Mouse (Mus musculus): Measurements from ENCODE around the gene Fbxo6.

DNA sequence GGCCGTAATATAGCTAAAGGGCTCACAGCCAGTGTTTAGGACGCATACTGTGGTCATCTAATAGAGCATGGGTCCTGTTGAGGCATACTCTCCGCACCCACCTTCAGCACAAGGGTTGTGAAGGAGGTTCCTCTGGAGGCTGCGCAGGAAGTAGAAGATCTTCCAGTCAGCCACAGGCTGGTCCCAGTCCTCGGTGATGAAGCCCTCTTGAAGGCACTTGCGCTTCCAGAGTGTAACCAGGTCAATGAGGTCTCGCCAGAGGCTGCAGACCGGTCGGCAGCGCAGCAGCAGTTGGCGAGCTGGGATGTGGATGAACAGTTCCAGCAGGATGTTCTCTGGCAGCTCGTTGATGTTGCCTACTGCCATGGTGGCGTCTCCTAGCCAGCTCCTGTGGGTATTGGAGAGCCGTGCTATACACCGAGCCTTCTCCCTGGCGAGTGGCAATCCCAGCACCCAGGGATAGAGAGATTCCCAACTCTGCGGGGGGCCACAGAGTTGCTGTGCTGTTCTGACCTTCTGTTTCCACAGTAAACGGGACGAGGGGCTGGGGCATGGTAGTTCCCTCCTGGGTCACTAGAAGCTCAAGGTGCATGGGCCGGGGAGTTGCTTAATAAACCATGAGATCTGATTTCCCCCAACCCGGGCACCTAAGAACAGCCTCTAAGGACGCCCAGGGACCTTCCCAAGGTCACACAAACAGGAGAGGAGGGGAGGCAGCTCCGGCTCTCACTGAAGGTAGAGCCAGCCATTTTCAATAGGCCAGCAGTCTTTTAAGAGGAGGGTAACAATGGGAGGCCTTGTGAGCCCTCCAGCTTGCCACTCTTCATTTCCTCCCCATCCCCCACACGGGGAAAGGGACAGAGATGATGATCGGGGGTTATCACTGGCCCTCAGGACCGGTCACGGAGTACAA lies 6.8 kb upstream of the Fbxo6 start:
- no peak for TF ChIP-seq POLR2A (IDR thresholded peaks at IDR 0.05; ENCODE audit: low read depth, low read length)
- TF ChIP-seq CTCF (IDR thresholded peaks at IDR 0.05; ENCODE audit: extremely low read depth, insufficient read depth, insufficient read length, insufficient replicate concordance) = no peak

All from spleen, adult 2 months (tissue).